In the genomic region with DNA sequence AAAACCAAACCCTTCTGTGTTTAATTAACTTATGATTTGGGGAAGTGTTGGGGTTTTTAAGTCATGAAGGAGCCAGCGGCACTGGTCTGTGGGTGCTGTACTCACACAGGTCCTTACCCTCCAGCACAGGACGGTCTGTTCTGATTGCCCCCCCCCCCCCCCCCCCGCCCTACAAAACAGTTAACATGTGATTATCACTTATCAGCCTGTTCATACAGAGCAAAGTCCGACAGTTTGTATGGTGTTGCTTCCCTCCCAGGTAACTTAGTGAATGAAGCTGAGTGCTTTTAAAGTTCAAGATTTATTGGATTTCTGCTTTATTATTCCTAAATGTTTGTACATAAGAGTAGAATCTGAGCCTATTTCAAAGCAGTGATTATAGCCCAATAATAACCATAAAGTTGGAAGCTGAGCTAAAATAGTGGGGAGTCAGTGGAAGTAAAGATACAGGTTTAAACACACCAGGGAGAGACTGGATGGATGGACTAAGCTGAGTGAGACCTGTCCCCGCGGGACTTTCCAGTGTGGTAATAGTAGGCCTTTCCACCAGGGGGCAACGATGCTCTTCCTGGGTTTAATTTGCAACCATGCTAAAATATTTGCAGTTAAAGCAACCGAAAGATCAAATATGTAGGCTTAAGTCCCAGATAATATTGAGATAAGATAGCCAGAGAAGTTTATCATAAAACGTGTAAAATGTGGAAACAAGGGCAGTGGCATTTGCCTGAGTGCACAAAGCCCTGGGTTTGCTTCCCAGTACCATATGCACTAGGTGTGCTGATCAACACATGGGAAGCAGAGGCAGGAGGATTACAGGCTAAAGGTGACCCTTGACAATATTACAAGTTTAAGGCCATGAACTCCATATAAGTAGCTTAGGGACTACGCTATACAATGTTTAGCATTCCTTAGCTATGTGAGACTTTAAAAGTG, we compare ENCODE assay signal across 9 mouse cellular contexts. TPM values are rescaled to one million over a fixed set of nuclear protein-coding genes. Genes with fewer than 3 reads are reported as not detected.
DNase-seq lines count a peak whose midpoint lies in the region; ATAC-seq and TF ChIP-seq lines count a peak whose summit lies in the region.
"Had no signal": no experiment of that assay in that cellular context is flagged by ENCODE, and none has a peak within 500 bp of the region (broad histone marks: within the 10 kb centered on the region; RNA-seq: fewer than 3 reads in every experiment).

No protein-coding gene starts in this region.

- peaks cover 3% of the 10 kb centered on the region for H3K36me3 ChIP-seq in heart, adult 2 months (ENCODE audit: control insufficient read depth, insufficient read depth, low read length)
- no peaks in the 10 kb centered on the region; the same call in 1 of the 2 replicates for H3K36me3 ChIP-seq in ES-E14 (ENCODE audit: control insufficient read depth, insufficient read depth, low read length, poor library complexity, severe bottlenecking)
- H3K36me3 ChIP-seq in embryonic facial prominence, embryonic 14.5 days (ENCODE audit: control insufficient read depth, insufficient read depth, low read length), result peaks cover 42% of the 10 kb centered on the region

- H3K27ac ChIP-seq in heart, adult 2 months, result no peak overlapping the region
- H3K27ac ChIP-seq in ES-E14 (ENCODE audit: insufficient read depth, low read depth, low read length, poor library complexity, severe bottlenecking), result no peak overlapping the region
- H3K27ac ChIP-seq in embryonic facial prominence, embryonic 14.5 days (replicated peaks; ENCODE audit: low read depth, low read length), result no peak overlapping the region
- H3K27ac ChIP-seq: limb, embryonic 13.5 days had no signal

- 46% methylated on average over 10 of the region's 10 CpGs for WGBS in heart, adult 2 months
- 59% methylated on average over 10 of the region's 10 CpGs for WGBS in embryonic facial prominence, embryonic 14.5 days

- H3K9me3 ChIP-seq in ES-E14 (ENCODE audit: control insufficient read depth, insufficient read depth, low read depth, low read length), result no peaks in the 10 kb centered on the region
- no peaks in the 10 kb centered on the region for H3K9me3 ChIP-seq in embryonic facial prominence, embryonic 14.5 days (ENCODE audit: control insufficient read depth, low read length)
- H3K9me3 ChIP-seq: limb, embryonic 13.5 days had no signal

- no peaks in the 10 kb centered on the region for H3K79me2 ChIP-seq in heart, adult 2 months (replicated peaks; ENCODE audit: control insufficient read depth, insufficient read depth, low read length)

- peak; percentile 92 for TF ChIP-seq CTCF in heart, adult 2 months (IDR thresholded peaks at IDR 0.05)

- H3K27me3 ChIP-seq in heart, adult 2 months (ENCODE audit: control insufficient read depth, insufficient read depth, low read length), result no peaks in the 10 kb centered on the region
- H3K27me3 ChIP-seq in embryonic facial prominence, embryonic 14.5 days (replicated peaks; ENCODE audit: control insufficient read depth, insufficient read depth, low read length), result no peaks in the 10 kb centered on the region
- H3K27me3 ChIP-seq: limb, embryonic 13.5 days had no signal

- TF ChIP-seq POLR2A in heart, adult 2 months (IDR thresholded peaks at IDR 0.05; ENCODE audit: insufficient read depth, low read depth, low read length), result no peak

- intact Hi-C loops in heart, adult 2 months (cut with DNase I), result loop anchor here (1.0 to 5.0 kb wide), 2 partner anchors 213 to 536 kb away; no protein-coding TSS in a partner anchor

- no peak overlapping the region for H3K4me2 ChIP-seq in embryonic facial prominence, embryonic 14.5 days (ENCODE audit: low read depth, low read length)
- H3K4me2 ChIP-seq: limb, embryonic 13.5 days had no signal

- H3K4me1 ChIP-seq in heart, adult 2 months (ENCODE audit: control insufficient read depth, insufficient read depth, low read length), result no peaks in the 10 kb centered on the region
- no peaks in the 10 kb centered on the region for H3K4me1 ChIP-seq in ES-E14 (ENCODE audit: control insufficient read depth in 2 of 2, insufficient read depth in 2 of 2, low read length in 2 of 2, poor library complexity in 1 of 2)
- H3K4me1 ChIP-seq in embryonic facial prominence, embryonic 14.5 days (ENCODE audit: control insufficient read depth, insufficient read depth, low read length), result no peaks in the 10 kb centered on the region
- H3K4me1 ChIP-seq: limb, embryonic 13.5 days had no signal

- DNase-seq in heart, adult 2 months, result peak in 1 of 2 experiments; percentile 45
- DNase-seq in heart, adult 9 months (ENCODE audit: low spot score in 2 of 2), result no peak
- peak; percentile 88 for DNase-seq in 3T3-L1 (ENCODE audit: low read depth, low spot score)
- peak; percentile 38 for DNase-seq in ES-E14 (ENCODE audit: low read depth, low spot score)
- peak; percentile 53 for DNase-seq in embryonic facial prominence, embryonic 14.5 days (ENCODE audit: low spot score)
- no peak for DNase-seq in urinary bladder, adult 2 months (ENCODE audit: low spot score)
- no peak for DNase-seq in cerebellum, postnatal 36 days

- no peak overlapping the region for H3K9ac ChIP-seq in heart, adult 2 months (ENCODE audit: low read depth, low read length)
- H3K9ac ChIP-seq in ES-E14 (ENCODE audit: insufficient read depth, low read depth, low read length, poor library complexity, severe bottlenecking), result no peak overlapping the region
- H3K9ac ChIP-seq in embryonic facial prominence, embryonic 14.5 days (ENCODE audit: low read depth, low read length), result no peak overlapping the region
- H3K9ac ChIP-seq: limb, embryonic 13.5 days had no signal

- TF ChIP-seq EP300 in heart, adult 2 months (IDR thresholded peaks at IDR 0.05; ENCODE audit: insufficient read depth, low read depth, low read length), result peak; percentile 51; the same call in 1 of the 2 replicates

- H3K4me3 ChIP-seq in heart, adult 2 months, result no peak overlapping the region
- no peak overlapping the region for H3K4me3 ChIP-seq in ES-E14 (ENCODE audit: insufficient read depth in 1 of 2, low read depth in 1 of 2, low read length in 2 of 2, poor library complexity in 1 of 2, severe bottlenecking in 1 of 2)
- H3K4me3 ChIP-seq in embryonic facial prominence, embryonic 14.5 days (ENCODE audit: low read depth, low read length), result no peak overlapping the region
- H3K4me3 ChIP-seq: limb, embryonic 13.5 days had no signal

- in situ Hi-C loops in ES-E14 (cut with MboI; ENCODE audit: low sequenced_read_pairs in 2 of 2, unreplicated experiment in 2 of 2), result loop anchor here (10.0 to 25.0 kb wide), 2 partner anchors 201 to 218 kb away; no protein-coding TSS in a partner anchor

- no peak for ATAC-seq in embryonic facial prominence, embryonic 14.5 days (ENCODE audit: low read depth)
- ATAC-seq in megakaryocyte progenitor cell, adult 5-6 weeks (replicated peaks; ENCODE audit: poor library complexity), result peak; percentile 95

TF ChIP-seq in ES-E14, 5 proteins besides CTCF, POLR2A, EP300 and RAD21:
- TF ChIP-seq HCFC1 (IDR thresholded peaks at IDR 0.05; ENCODE audit: borderline replicate concordance, insufficient read depth, low read length) (no peak), CHD2 (IDR thresholded peaks at IDR 0.05; ENCODE audit: low read depth, low read length) (no peak), MAFK (IDR thresholded peaks at IDR 0.05; ENCODE audit: insufficient read depth, low read depth, low read length) (peak; percentile 36; the same call in 1 of the 2 replicates), ZC3H11A (IDR thresholded peaks at IDR 0.05; ENCODE audit: borderline replicate concordance, low read depth, low read length) (0 out of 2 replicates have a peak, but pooled peaks have one; percentile 30), ZNF384 (IDR thresholded peaks at IDR 0.05; ENCODE audit: low read depth, low read length) (no peak)

RNA-seq across cellular contexts. Expression of gene Cript, which starts 11.1 kb away (rescaled TPM):
- 10 to 100 TPM; 43.5 to 43.7 TPM for total RNA-seq in heart, adult 2 months (2021)
- 15.3 and 32.2 TPM in 2 replicates for polyA plus RNA-seq in heart, adult 2 months (2012; rRNA removed)
- 23.5 and 35.4 TPM in 2 replicates for total RNA-seq in ES-E14 (2012; rRNA removed)
- 111 and 118 TPM in 2 replicates for polyA plus RNA-seq in embryonic facial prominence, embryonic 14.5 days (2014; fragmentation: Nextera tagmentation; extraction: Ambion mirVana)
- 88.1 and 94.9 TPM in 2 replicates for total RNA-seq in megakaryocyte progenitor cell, adult 5-6 weeks (2015)
- 50.2 and 60.3 TPM in 2 replicates for total RNA-seq in megakaryocyte progenitor cell, adult 5-6 weeks (2017)
- polyA plus RNA-seq in urinary bladder, adult 2 months (2012; rRNA removed), result 63.6 and 68.5 TPM in 2 replicates

RNA-seq across cellular contexts. Expression of gene Pigf, which starts 11.2 kb away (rescaled TPM):
- 1 to 10 TPM; 3.4 to 5.2 TPM for total RNA-seq in heart, adult 2 months (2021)
- 2.4 and 4.0 TPM in 2 replicates for polyA plus RNA-seq in heart, adult 2 months (2012; rRNA removed)
- total RNA-seq in ES-E14 (2012; rRNA removed), result 74.4 and 74.8 TPM in 2 replicates
- polyA plus RNA-seq in embryonic facial prominence, embryonic 14.5 days (2014; fragmentation: Nextera tagmentation; extraction: Ambion mirVana), result 25.3 and 26.0 TPM in 2 replicates
- total RNA-seq in megakaryocyte progenitor cell, adult 5-6 weeks (2015), result 15.1 and 15.5 TPM in 2 replicates
- 20.8 TPM in 2 replicates for total RNA-seq in megakaryocyte progenitor cell, adult 5-6 weeks (2017)
- 25.2 and 36.2 TPM in 2 replicates for polyA plus RNA-seq in urinary bladder, adult 2 months (2012; rRNA removed)

Comparison
In these comparisons a context has a peak if more than half of its experiments do, and no peak if none do; other contexts are left out.
1. DNase-seq: peak in 3T3-L1 (single experiment), ES-E14 (single experiment) and embryonic facial prominence, embryonic 14.5 days (single experiment); none in heart, adult 9 months (0 of 2), urinary bladder, adult 2 months (single experiment) and cerebellum, postnatal 36 days (0 of 2).